ENCODE assay signal across 24 mouse cellular contexts in genomic region chr11:103635481-103635880, GRCm38 (mm10). TPM values are rescaled to one million over a fixed set of nuclear protein-coding genes. Genes with fewer than 3 reads are reported as not detected.
"Had no signal": no experiment of that assay in that cellular context is flagged by ENCODE, and none has a peak within 500 bp of the region (broad histone marks: within the 10 kb centered on the region; RNA-seq: fewer than 3 reads in every experiment).

No protein-coding gene starts in this region.

- DNase-seq: retina, postnatal 1 day; right cerebral cortex, adult 18-20 months; right cerebral cortex, postnatal 14 days; right cerebral cortex, postnatal 25 days; right cerebral cortex, postnatal 4 days; spleen, adult 18-20 months; thymus, adult 18-20 months; thymus, adult 2 months; thymus, postnatal 14 days; thymus, postnatal 25 days; thymus, postnatal 36 days; thymus, postnatal 4 days had no signal

- H3K9me3 ChIP-seq: neural tube, embryonic 13.5 days; neural tube, embryonic 15.5 days; stomach, embryonic 15.5 days had no signal

- H3K4me3 ChIP-seq: neural tube, embryonic 13.5 days; neural tube, embryonic 15.5 days; stomach, embryonic 15.5 days had no signal

- H3K4me2 ChIP-seq: neural tube, embryonic 13.5 days; neural tube, embryonic 15.5 days; stomach, embryonic 15.5 days had no signal

- H3K9ac ChIP-seq: neural tube, embryonic 13.5 days; neural tube, embryonic 15.5 days; stomach, embryonic 15.5 days had no signal

- H3K27me3 ChIP-seq: stomach, embryonic 15.5 days had no signal

- H3K36me3 ChIP-seq: neural tube, embryonic 13.5 days; neural tube, embryonic 15.5 days; stomach, embryonic 15.5 days had no signal

- H3K27ac ChIP-seq: neural tube, embryonic 13.5 days; neural tube, embryonic 15.5 days; stomach, embryonic 15.5 days; stomach, postnatal 0 days had no signal

- H3K4me1 ChIP-seq: neural tube, embryonic 13.5 days; neural tube, embryonic 15.5 days; stomach, embryonic 15.5 days had no signal

RNA-seq across cellular contexts. Expression of gene Lyzl6, which starts 3.2 kb away (rescaled TPM):
- total RNA-seq: neutrophil, adult 5-6 weeks had no signal
- polyA plus RNA-seq: neural tube, embryonic 13.5 days; neural tube, embryonic 14.5 days; neural tube, embryonic 15.5 days; small intestine, adult 2 months; spleen, adult 2 months; stomach, embryonic 14.5 days; stomach, embryonic 15.5 days; stomach, embryonic 16.5 days; stomach, postnatal 0 days; thymus, adult 2 months; thymus, postnatal 0 days; urinary bladder, adult 2 months had no signal

RNA-seq across cellular contexts. Expression of gene Rprml, which starts 13.9 kb away (rescaled TPM):
- total RNA-seq: neutrophil, adult 5-6 weeks had no signal
- polyA plus RNA-seq: neural tube, embryonic 13.5 days; spleen, adult 2 months; stomach, embryonic 14.5 days; stomach, embryonic 15.5 days; stomach, embryonic 16.5 days; thymus, postnatal 0 days had no signal

RNA-seq across cellular contexts. Expression of gene Gm884, which starts 14.5 kb away (rescaled TPM):
- total RNA-seq: neutrophil, adult 5-6 weeks had no signal
- polyA plus RNA-seq: neural tube, embryonic 13.5 days; neural tube, embryonic 14.5 days; neural tube, embryonic 15.5 days; small intestine, adult 2 months; spleen, adult 2 months; stomach, embryonic 14.5 days; stomach, embryonic 15.5 days; stomach, embryonic 16.5 days; stomach, postnatal 0 days; thymus, adult 2 months; thymus, postnatal 0 days; urinary bladder, adult 2 months had no signal
